Mouse (Mus musculus): ENCODE measurements at regions not wholly inside any gene's neighbourhood (a gene's known extent, or its start where the extent isn't known, plus 50 kb on each side); places are given as distances from the start of the nearest gene placed in this dataset.

GRCm38 (mm10) chr3:33962938-33963337, 56.8 kb upstream of the Fxr1 start:
- TF ChIP-seq CTCF (conservative IDR thresholded peaks at IDR 0.05; ENCODE audit: low read length) (no peak), POU5F1 (IDR thresholded peaks at IDR 0.05; ENCODE audit: borderline replicate concordance, low read length) (no peak), NANOG (IDR thresholded peaks at IDR 0.05; ENCODE audit: borderline replicate concordance, low read length) (no peak)

Measured in E14TG2a.4 (cell line).